Mouse (Mus musculus) liver, postnatal 0 days (tissue): ENCODE measurements around the gene Sys1. TPM values are rescaled to one million over a fixed set of nuclear protein-coding genes. Genes with fewer than 3 reads are reported as not detected.

Source experiments
- ATAC-seq: fragments of 200-750 bp; cut with Nextera tagmentation; 2 replicates; pipeline ENCODE4 v1.8.0; 2017; ENCODE audit warnings: mild to moderate bottlenecking, moderate library complexity
- DNase-seq: peaks from one replicate; pipeline ENCODE4 v3.0.0-alpha.2; 2016
- H3K27ac ChIP-seq: fragments of 300-500 bp; sonication (generic); 2 replicates; pipeline ENCODE4 v1.5.1; 2014; ENCODE audit warnings: antibody characterized with exemption, moderate library complexity, mild to moderate bottlenecking, low read depth
- H3K27me3 ChIP-seq: fragments of 300-500 bp; sonication (generic); 2 replicates; pipeline ENCODE4 v1.6.1; 2014; ENCODE audit warnings: low read length, control low read depth, mixed read lengths; ENCODE audit not compliant: insufficient read depth
- H3K36me3 ChIP-seq: fragments of 300-500 bp; sonication (generic); replicated peaks from 2 replicates; pipeline ENCODE4 v1.6.1; 2014; ENCODE audit warnings: mild to moderate bottlenecking, control low read depth, low read length, moderate library complexity, mixed read lengths; ENCODE audit not compliant: insufficient read depth
- H3K4me1 ChIP-seq: fragments of 300-500 bp; sonication (generic); 2 replicates; pipeline ENCODE4 v1.6.1; 2014; ENCODE audit warnings: antibody characterized with exemption, mild to moderate bottlenecking, control low read depth; ENCODE audit not compliant: insufficient read depth
- H3K4me2 ChIP-seq: fragments of 300-500 bp; sonication (generic); 2 replicates; pipeline ENCODE4 v1.6.1; 2014; ENCODE audit warnings: low read depth, mild to moderate bottlenecking, low read length, moderate library complexity, mixed read lengths
- H3K4me3 ChIP-seq: fragments of 300-500 bp; sonication (generic); 2 replicates; pipeline ENCODE4 v1.5.1; 2014; ENCODE audit warnings: low read depth, low read length
- H3K9ac ChIP-seq: fragments of 300-500 bp; sonication (generic); replicated peaks from 2 replicates; pipeline ENCODE4 v1.6.1; 2014; ENCODE audit warnings: mild to moderate bottlenecking, moderate library complexity
- H3K9me3 ChIP-seq: fragments of 300-500 bp; sonication (generic); 2 replicates; pipeline ENCODE4 v1.6.1; 2016; ENCODE audit warnings: mild to moderate bottlenecking, control low read depth, low read length, mixed read lengths
- CTCF ChIP-seq: sonication (generic); IDR thresholded peaks from 2 replicates; pipeline ENCODE4 v1.5.1; 2016; ENCODE audit warnings: antibody characterized with exemption, low read depth
- EP300 ChIP-seq: IDR thresholded peaks from 2 replicates; pipeline ENCODE4 v1.6.1; 2016; ENCODE audit warnings: antibody characterized with exemption, low read depth, mild to moderate bottlenecking
- WGBS: fragments of 180-500 bp; shearing (Covaris S2); extraction: QIAGEN DNeasy Blood & Tissue Kit; methylation state at CpG from one replicate; pipeline ENCODE4 v1.1.7; 2014; ENCODE audit not compliant: insufficient replicate concordance; 5-methylcytosine and 5-hydroxymethylcytosine counted together
- polyA plus RNA-seq: library from polyadenylated mRNA; unstranded; fragments of >200 nt; fragmentation: Nextera tagmentation; extraction: Ambion mirVana; gene quantifications from 2 replicates; pipeline ENCODE4 v1.2.1, GENCODE M21; 2015

The Sys1 gene
- polyA plus RNA-seq, 1 experiment from 2014 or later = 43.5 TPM

DNA sequence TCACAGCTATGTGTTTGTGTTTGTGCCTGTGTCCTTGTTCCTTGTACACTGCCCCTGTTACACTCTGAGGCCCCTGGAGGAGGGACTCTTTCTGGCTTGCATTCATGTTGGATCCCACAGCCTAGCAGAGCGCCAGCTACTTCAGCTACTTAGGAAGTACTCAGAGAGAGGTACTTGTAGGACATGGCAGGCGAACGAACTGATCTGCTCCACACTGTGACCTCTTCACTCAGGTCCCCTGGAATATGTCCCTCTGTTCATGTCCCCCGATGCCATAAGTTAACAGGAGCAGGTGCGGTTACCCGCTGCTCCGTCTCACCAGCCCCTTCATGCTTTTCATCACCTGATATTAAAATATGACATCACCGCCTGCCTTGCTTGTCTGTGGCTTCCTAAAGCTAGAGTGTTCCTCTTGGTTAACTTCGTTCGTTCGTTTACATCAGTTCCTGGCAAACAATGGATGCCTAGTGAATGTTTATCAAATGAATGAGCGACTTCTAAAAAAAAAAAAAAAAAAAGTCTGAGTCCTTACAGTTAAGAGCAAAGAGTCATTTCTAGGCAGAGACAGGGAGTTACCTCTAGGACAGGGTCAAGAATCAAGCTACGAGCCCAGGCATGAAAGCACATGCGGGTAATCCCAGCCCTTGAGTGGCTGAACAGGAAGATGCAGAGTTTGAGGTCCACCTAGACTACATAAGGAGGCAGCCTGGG is 3.6 kb upstream of the Sys1 start:
- TF ChIP-seq CTCF = no peak
- TF ChIP-seq EP300 = no peak
- Histone ChIP-seq H3K9ac (no peak overlapping the region), H3K27ac (no peak overlapping the region), H3K36me3 (no peaks in the 10 kb centered on the region), H3K27me3 (no peaks in the 10 kb centered on the region), H3K4me3 (no peak overlapping the region), H3K4me1 (peaks cover 15% of the 10 kb centered on the region), H3K9me3 (no peaks in the 10 kb centered on the region), H3K4me2 (no peak overlapping the region)
- ATAC-seq = no peak
- no peak for DNase-seq
- WGBS = 66% methylated on average over 14 of the region's 14 CpGs

DNA sequence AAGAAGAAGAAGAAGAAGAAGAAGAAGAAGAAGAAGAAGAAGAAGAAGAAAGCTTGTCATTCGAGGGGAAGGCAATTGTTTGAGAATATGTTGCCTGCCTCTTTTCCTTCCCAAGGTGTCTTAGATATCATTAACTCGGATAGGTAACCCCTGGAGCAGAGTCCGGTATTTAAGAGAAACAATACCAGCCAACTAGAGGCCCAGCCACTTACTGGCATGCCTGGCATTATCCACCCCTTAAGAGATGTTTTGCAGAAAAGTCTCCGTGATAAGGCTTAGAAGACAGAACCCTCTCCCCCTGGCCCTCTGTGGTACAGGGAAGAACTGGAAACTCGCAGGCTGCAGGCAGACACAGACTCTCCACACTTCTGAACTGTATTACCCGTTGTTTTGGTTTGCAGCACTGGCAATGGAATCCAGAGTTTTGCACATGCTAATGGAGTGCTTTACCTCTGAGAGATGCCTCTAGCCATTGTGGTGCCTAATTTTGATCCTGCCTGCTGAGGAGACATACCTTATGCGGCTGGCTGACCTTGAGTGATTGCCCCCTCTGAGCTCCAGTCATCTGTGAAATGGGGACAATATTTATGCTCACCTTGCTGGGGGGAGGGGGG is 2.8 kb upstream of the Sys1 start:
- no peak for ATAC-seq
- no peak overlapping the region for H3K4me3 ChIP-seq
- peak overlapping the region; percentile 93 for H3K27ac ChIP-seq
- no peaks in the 10 kb centered on the region for H3K36me3 ChIP-seq
- 67% methylated on average over 7 of the region's 7 CpGs for WGBS
- no peak for TF ChIP-seq EP300
- no peak for TF ChIP-seq CTCF
- no peak for DNase-seq
- H3K9ac ChIP-seq = no peak overlapping the region
- H3K4me1 ChIP-seq = peaks cover 15% of the 10 kb centered on the region
- no peaks in the 10 kb centered on the region for H3K27me3 ChIP-seq
- no peaks in the 10 kb centered on the region for H3K9me3 ChIP-seq
- no peak overlapping the region for H3K4me2 ChIP-seq

DNA sequence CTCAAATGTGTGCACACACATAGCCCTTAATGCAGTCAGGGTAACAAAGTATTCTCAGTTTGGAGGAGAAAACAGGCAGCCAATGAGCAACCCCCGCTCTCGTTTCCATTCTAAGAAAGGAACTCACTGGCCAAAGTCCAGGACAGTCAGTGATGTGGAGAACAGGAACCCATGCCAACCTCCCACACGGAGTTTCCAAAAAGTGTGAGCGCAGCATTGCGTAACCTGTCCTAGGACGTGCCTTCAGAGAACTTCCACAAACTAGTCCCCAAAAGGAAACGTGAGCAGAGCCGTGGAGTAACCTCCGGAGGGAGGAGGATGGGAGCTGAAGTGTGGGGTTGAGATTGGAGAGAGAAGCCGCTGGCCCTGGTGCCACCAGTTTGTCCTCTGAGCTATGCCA is 1.9 kb upstream of the Sys1 start:
- Histone ChIP-seq H3K27ac (peak overlapping the region; percentile 93), H3K36me3 (no peaks in the 10 kb centered on the region), H3K9ac (no peak overlapping the region), H3K4me1 (peaks cover 15% of the 10 kb centered on the region), H3K9me3 (no peaks in the 10 kb centered on the region), H3K4me3 (no peak overlapping the region), H3K4me2 (peak overlapping the region; percentile 2; the same call in 1 of the 2 replicates), H3K27me3 (no peaks in the 10 kb centered on the region)
- peak; percentile 24 for ATAC-seq
- DNase-seq = peak; percentile 74
- WGBS = 31% methylated on average over 10 of the region's 10 CpGs
- TF ChIP-seq EP300 = peak; percentile 87
- no peak for TF ChIP-seq CTCF

- DNase-seq = no peak
These were observed 1.2 kb upstream of the Sys1 start for GRCm38 (mm10) chr2:164455421-164456190.

GRCm38 (mm10) chr2:164456413-164456812 is 351 bp upstream of the Sys1 start:
- no peaks in the 10 kb centered on the region for H3K27me3 ChIP-seq
- H3K9ac ChIP-seq = peak overlapping the region; percentile 60
- peaks cover 15% of the 10 kb centered on the region for H3K4me1 ChIP-seq
- peak overlapping the region; percentile 93 for H3K27ac ChIP-seq
- H3K4me3 ChIP-seq = no peak overlapping the region
- ATAC-seq (no peak), DNase-seq (no peak)
- H3K4me2 ChIP-seq = peak overlapping the region; percentile 52
- TF ChIP-seq CTCF (no peak), EP300 (no peak)
- 65% methylated on average over 1 of the region's 1 CpGs for WGBS
- no peaks in the 10 kb centered on the region for H3K36me3 ChIP-seq
- no peaks in the 10 kb centered on the region for H3K9me3 ChIP-seq

More at GRCm38 (mm10) chr2:164455421-164456190, 1.2 kb upstream of the Sys1 start:
- H3K36me3 ChIP-seq = no peaks in the 10 kb centered on the region
- H3K9ac ChIP-seq = peak overlapping the region; percentile 35
- TF ChIP-seq EP300 (peak; percentile 63; the same call in 1 of the 2 replicates), CTCF (no peak)
- no peak for ATAC-seq
- 59% methylated on average over 6 of the region's 6 CpGs for WGBS
- peak overlapping the region; percentile 93 for H3K27ac ChIP-seq
- no peak overlapping the region for H3K4me3 ChIP-seq
- no peaks in the 10 kb centered on the region for H3K9me3 ChIP-seq
- H3K27me3 ChIP-seq = no peaks in the 10 kb centered on the region
- peak overlapping the region; percentile 2; the same call in 1 of the 2 replicates for H3K4me2 ChIP-seq
- H3K4me1 ChIP-seq = peaks cover 15% of the 10 kb centered on the region

DNA sequence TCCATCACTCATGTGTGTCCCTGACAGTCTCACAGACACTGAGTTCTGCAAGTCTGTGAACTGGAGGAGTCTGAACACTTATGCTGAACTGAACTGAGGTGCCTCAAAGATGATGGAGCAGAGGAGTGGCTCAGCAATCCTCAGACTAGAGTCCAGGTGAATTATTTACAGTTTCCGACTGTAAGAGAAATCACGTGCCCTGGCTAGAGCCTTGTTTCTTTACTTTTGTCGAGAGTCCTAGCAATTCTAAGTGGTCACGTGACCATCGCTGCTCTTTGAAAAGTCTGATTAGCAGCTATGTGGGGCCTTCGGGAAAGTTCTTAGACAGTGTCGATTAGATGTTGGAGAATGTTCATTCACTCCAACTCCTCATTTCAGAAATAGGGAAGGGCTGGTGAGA is 1.2 kb downstream of the Sys1 start:
- Histone ChIP-seq H3K4me1 (peaks cover 25% of the 10 kb centered on the region), H3K9ac (0 out of 2 replicates have a peak overlapping the region, but pooled peaks have one; percentile 2), H3K9me3 (no peaks in the 10 kb centered on the region), H3K36me3 (no peaks in the 10 kb centered on the region; the same call in 1 of the 2 replicates), H3K27me3 (no peaks in the 10 kb centered on the region), H3K4me2 (peak overlapping the region; percentile 52; the same call in 1 of the 2 replicates), H3K4me3 (no peak overlapping the region), H3K27ac (peak overlapping the region; percentile 93)
- DNase-seq = peak; percentile 29
- 48% methylated on average over 7 of the region's 7 CpGs for WGBS
- no peak for TF ChIP-seq CTCF
- peak; percentile 16; the same call in 1 of the 2 replicates for TF ChIP-seq EP300
- peak; percentile 3 for ATAC-seq
